Mouse (Mus musculus): ENCODE data around the gene Rora. TPM values are rescaled to one million over a fixed set of nuclear protein-coding genes. Genes with fewer than 3 reads are reported as not detected.

Gene Rora
- polyA plus RNA-seq, 1 experiment from 2014 or later, result 6.0 TPM

DNA sequence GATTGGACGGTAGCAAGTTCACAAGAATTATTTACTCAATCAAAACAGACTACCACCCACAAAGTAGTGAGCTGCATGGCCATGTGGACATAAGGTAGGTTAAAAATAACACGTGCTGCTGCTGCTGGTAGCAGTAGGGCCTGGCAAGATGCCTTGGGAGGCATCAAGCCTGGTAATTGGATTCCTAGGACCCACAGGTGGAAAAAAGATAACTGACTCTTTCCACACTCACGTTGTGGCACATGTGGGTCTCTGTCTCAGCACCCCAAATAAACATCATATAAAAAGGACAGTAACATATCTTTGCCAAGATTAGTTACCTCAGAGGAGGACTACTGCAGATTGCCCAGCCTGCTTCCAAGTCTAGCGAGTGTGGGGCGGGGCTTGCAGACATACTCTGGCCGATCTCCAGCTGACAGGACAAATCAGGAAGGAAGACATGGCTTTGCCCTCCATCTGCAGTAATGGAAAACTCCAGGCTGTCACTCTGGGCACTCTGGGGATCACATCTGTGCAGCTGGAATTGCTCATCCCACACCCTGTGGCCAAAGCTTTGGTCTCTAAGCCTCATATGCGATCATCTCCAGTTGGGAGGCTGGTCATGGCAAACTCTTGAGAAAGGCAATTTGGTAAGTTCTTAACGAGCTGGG, 71.2 kb downstream of the Rora start:
- WGBS, result 92% methylated on average over 8 of the region's 8 CpGs
- ATAC-seq (replicated peaks; ENCODE audit: low FRiP score) (no peak), DNase-seq (ENCODE audit: low spot score) (no peak)
- no peak overlapping the region for H3K4me2 ChIP-seq (ENCODE audit: low read depth, low read length, severe bottlenecking)
- H3K9ac ChIP-seq (ENCODE audit: low read length), result no peak overlapping the region
- H3K27me3 ChIP-seq (ENCODE audit: control insufficient read depth, insufficient read depth, low read length), result no peaks in the 10 kb centered on the region
- no peaks in the 10 kb centered on the region for H3K4me1 ChIP-seq (replicated peaks; ENCODE audit: control insufficient read depth, insufficient read depth, low read length)
- H3K36me3 ChIP-seq (ENCODE audit: control insufficient read depth, insufficient read depth, low read length), result no peaks in the 10 kb centered on the region
- H3K27ac ChIP-seq (ENCODE audit: low read depth, low read length), result no peak overlapping the region
- no peak overlapping the region for H3K4me3 ChIP-seq (ENCODE audit: low read depth, low read length)
- no peaks in the 10 kb centered on the region for H3K9me3 ChIP-seq (ENCODE audit: control insufficient read depth, low read length)

DNA sequence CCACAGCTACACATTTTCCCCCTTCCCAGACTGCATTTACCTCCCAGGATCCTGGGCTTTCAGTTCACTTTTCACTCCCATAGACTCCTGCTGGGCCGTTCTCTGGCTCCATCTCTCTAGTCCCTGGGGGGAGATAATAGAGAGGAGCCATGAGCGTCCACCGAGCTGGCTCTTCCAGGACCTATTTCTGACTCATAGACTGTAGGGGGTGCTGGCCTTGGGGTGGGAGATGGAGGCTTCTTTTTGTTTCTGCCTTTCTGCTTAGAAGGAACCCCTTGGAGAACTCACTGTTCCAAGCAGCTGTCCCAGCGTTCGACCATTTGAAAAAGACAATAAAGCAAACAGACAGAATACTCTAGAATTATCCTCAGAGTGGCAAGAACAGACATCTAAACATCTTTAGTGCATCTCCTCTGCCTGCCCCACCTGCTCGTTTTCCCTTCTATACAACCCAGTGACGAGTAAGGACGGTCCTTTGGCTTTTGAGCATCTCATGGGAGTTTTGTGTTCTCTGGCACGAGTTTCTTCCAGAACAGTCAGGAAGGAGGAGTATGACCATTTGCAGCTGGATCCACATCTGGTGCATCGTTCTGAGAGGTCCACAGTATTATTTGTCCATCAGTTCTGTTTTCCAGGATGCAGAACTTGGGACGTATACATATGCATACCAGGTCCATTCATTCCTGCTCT, 73.7 kb downstream of the Rora start:
- 83% methylated on average over 11 of the region's 11 CpGs for WGBS
- DNase-seq (ENCODE audit: low spot score), result no peak
- H3K4me1 ChIP-seq (replicated peaks; ENCODE audit: control insufficient read depth, insufficient read depth, low read length), result no peaks in the 10 kb centered on the region
- H3K9ac ChIP-seq (ENCODE audit: low read length), result no peak overlapping the region
- H3K27ac ChIP-seq (ENCODE audit: low read depth, low read length), result no peak overlapping the region
- no peak for ATAC-seq (replicated peaks; ENCODE audit: low FRiP score)
- no peaks in the 10 kb centered on the region for H3K27me3 ChIP-seq (ENCODE audit: control insufficient read depth, insufficient read depth, low read length)
- H3K4me3 ChIP-seq (ENCODE audit: low read depth, low read length), result no peak overlapping the region
- H3K9me3 ChIP-seq (ENCODE audit: control insufficient read depth, low read length), result peaks cover 3% of the 10 kb centered on the region; the same call in 1 of the 2 replicates
- H3K36me3 ChIP-seq (ENCODE audit: control insufficient read depth, insufficient read depth, low read length), result no peaks in the 10 kb centered on the region
- no peak overlapping the region for H3K4me2 ChIP-seq (ENCODE audit: low read depth, low read length, severe bottlenecking)

DNA sequence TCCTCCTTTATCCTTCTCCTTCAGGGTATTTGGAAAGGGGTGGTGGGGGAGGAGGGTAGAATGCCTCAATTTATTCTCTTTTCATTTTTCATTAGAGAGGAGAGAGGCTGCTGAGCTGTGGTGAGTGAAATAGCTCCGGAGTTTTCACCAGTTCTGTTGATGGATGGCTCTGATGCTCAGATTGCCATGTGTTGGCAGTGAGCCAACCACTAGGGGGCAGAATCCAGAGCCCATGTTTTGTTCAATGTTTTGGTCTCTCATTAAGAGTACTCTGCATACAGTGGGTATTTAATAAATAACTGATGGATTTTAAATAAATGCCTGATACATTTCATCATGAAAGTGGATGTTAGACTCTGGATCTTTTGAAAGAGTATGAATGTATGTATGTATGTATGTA, 77.9 kb downstream of the Rora start:
- H3K27ac ChIP-seq (ENCODE audit: low read depth, low read length), result no peak overlapping the region
- WGBS, result 89% methylated on average over 1 of the region's 1 CpGs
- no peaks in the 10 kb centered on the region for H3K36me3 ChIP-seq (ENCODE audit: control insufficient read depth, insufficient read depth, low read length)
- ATAC-seq (replicated peaks; ENCODE audit: low FRiP score), result no peak
- no peak overlapping the region for H3K9ac ChIP-seq (ENCODE audit: low read length)
- no peak overlapping the region for H3K4me3 ChIP-seq (ENCODE audit: low read depth, low read length)
- no peak overlapping the region for H3K4me2 ChIP-seq (ENCODE audit: low read depth, low read length, severe bottlenecking)
- no peaks in the 10 kb centered on the region for H3K4me1 ChIP-seq (replicated peaks; ENCODE audit: control insufficient read depth, insufficient read depth, low read length)
- H3K9me3 ChIP-seq (ENCODE audit: control insufficient read depth, low read length), result peaks cover 5% of the 10 kb centered on the region; the same call in 1 of the 2 replicates
- H3K27me3 ChIP-seq (ENCODE audit: control insufficient read depth, insufficient read depth, low read length), result no peaks in the 10 kb centered on the region
- DNase-seq (ENCODE audit: low spot score), result no peak

- ATAC-seq (replicated peaks; ENCODE audit: low FRiP score), result no peak
- Histone ChIP-seq H3K36me3 (ENCODE audit: control insufficient read depth, insufficient read depth, low read length) (no peaks in the 10 kb centered on the region), H3K27me3 (ENCODE audit: control insufficient read depth, insufficient read depth, low read length) (no peaks in the 10 kb centered on the region), H3K9me3 (ENCODE audit: control insufficient read depth, low read length) (peaks cover 5% of the 10 kb centered on the region; the same call in 1 of the 2 replicates), H3K4me1 (replicated peaks; ENCODE audit: control insufficient read depth, insufficient read depth, low read length) (no peaks in the 10 kb centered on the region), H3K9ac (ENCODE audit: low read length) (no peak overlapping the region), H3K4me2 (ENCODE audit: low read depth, low read length, severe bottlenecking) (no peak overlapping the region), H3K4me3 (ENCODE audit: low read depth, low read length) (no peak overlapping the region), H3K27ac (ENCODE audit: low read depth, low read length) (no peak overlapping the region)
- DNase-seq (ENCODE audit: low spot score), result no peak
- WGBS, result 90% methylated on average over 4 of the region's 4 CpGs
These were observed 79.3 kb downstream of the Rora start for GRCm38 (mm10) chr9:68732929-68733328.

DNA sequence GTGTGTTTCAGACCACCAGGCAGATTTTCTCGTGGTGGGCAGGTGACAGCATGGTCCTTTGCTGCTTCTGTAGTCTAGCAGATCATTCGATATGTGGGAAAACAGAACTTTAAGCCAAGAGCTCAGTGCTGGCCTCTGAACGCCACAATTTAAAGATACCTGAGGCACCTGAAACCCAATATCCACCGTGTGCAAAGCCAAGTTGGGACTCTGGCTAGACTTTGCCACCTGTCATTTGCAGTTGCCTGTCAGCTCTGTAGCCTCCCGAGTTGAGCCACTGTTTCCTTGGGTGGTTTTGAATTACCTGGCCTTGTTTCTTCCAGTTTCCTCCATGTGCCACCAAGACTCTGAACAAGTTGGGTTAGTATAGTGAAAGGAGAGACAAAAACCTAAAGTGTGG, 82.3 kb downstream of the Rora start:
- H3K9me3 ChIP-seq (ENCODE audit: control insufficient read depth, low read length), result peaks cover 5% of the 10 kb centered on the region; the same call in 1 of the 2 replicates
- no peaks in the 10 kb centered on the region for H3K4me1 ChIP-seq (replicated peaks; ENCODE audit: control insufficient read depth, insufficient read depth, low read length)
- H3K4me3 ChIP-seq (ENCODE audit: low read depth, low read length), result no peak overlapping the region
- WGBS, result 85% methylated on average over 5 of the region's 5 CpGs
- DNase-seq (ENCODE audit: low spot score) (no peak), ATAC-seq (replicated peaks; ENCODE audit: low FRiP score) (no peak)
- H3K27me3 ChIP-seq (ENCODE audit: control insufficient read depth, insufficient read depth, low read length), result no peaks in the 10 kb centered on the region
- H3K36me3 ChIP-seq (ENCODE audit: control insufficient read depth, insufficient read depth, low read length), result no peaks in the 10 kb centered on the region
- H3K27ac ChIP-seq (ENCODE audit: low read depth, low read length), result no peak overlapping the region
- H3K9ac ChIP-seq (ENCODE audit: low read length), result no peak overlapping the region
- no peak overlapping the region for H3K4me2 ChIP-seq (ENCODE audit: low read depth, low read length, severe bottlenecking)

DNA sequence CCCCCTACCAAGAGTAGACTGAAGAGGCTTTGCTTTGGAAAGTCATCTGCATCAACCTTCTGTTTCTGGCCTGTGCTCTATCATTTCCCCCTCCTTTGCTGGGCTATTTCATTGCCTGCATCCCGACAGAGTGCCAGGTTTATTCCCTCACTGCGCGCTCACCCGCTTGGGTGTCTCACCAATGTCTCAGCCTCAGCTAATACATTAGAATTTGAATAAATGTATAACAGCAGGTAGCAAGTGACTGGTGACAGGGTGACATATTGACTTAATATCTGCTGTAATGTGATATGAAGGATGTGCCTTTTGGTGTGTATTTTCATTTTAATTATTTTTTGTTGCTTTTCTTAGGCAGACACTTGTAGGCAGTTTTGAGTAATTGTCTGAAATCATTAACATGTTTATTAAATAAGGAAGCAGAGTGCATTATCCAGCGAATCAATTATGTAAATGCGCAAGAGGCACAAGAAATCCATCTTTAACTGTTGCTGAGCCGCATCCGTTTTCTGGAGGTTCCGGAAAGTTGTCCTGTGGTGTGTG, 83.7 kb downstream of the Rora start:
- Histone ChIP-seq H3K9ac (ENCODE audit: low read length) (no peak overlapping the region), H3K4me2 (ENCODE audit: low read depth, low read length, severe bottlenecking) (no peak overlapping the region), H3K36me3 (ENCODE audit: control insufficient read depth, insufficient read depth, low read length) (no peaks in the 10 kb centered on the region), H3K9me3 (ENCODE audit: control insufficient read depth, low read length) (peaks cover 2% of the 10 kb centered on the region; the same call in 1 of the 2 replicates), H3K4me1 (replicated peaks; ENCODE audit: control insufficient read depth, insufficient read depth, low read length) (no peaks in the 10 kb centered on the region), H3K4me3 (ENCODE audit: low read depth, low read length) (no peak overlapping the region), H3K27ac (ENCODE audit: low read depth, low read length) (no peak overlapping the region), H3K27me3 (ENCODE audit: control insufficient read depth, insufficient read depth, low read length) (no peaks in the 10 kb centered on the region)
- 95% methylated on average over 9 of the region's 9 CpGs for WGBS
- ATAC-seq (replicated peaks; ENCODE audit: low FRiP score) (no peak), DNase-seq (ENCODE audit: low spot score) (no peak)

- WGBS, result 90% methylated on average over 11 of the region's 11 CpGs
- Histone ChIP-seq H3K36me3 (ENCODE audit: control insufficient read depth, insufficient read depth, low read length) (no peaks in the 10 kb centered on the region), H3K9me3 (ENCODE audit: control insufficient read depth, low read length) (no peaks in the 10 kb centered on the region), H3K27ac (ENCODE audit: low read depth, low read length) (no peak overlapping the region), H3K4me1 (replicated peaks; ENCODE audit: control insufficient read depth, insufficient read depth, low read length) (no peaks in the 10 kb centered on the region), H3K9ac (ENCODE audit: low read length) (no peak overlapping the region), H3K27me3 (ENCODE audit: control insufficient read depth, insufficient read depth, low read length) (no peaks in the 10 kb centered on the region), H3K4me3 (ENCODE audit: low read depth, low read length) (no peak overlapping the region), H3K4me2 (ENCODE audit: low read depth, low read length, severe bottlenecking) (no peak overlapping the region)
- DNase-seq (ENCODE audit: low spot score) (no peak), ATAC-seq (replicated peaks; ENCODE audit: low FRiP score) (no peak)
These were observed 92.5 kb downstream of the Rora start for GRCm38 (mm10) chr9:68745931-68746646.

DNA sequence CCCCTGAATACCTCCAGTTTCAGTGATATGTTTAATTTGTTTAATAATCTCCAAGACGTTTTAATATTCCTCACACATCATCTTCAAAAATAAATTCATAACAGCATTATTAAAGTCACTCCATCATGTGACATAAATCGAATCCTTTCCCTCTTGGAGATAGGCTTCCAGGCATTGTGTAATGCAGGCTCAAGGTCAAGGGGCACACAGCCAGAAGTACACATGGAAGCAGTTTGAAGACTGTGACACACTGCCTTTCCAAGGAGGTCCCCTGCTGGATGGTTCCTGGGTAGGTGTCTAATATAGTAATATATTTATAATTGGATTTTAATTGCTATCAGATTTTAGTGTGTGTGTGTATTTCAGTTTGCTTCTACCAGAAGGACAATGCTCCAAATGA, 103.4 kb downstream of the Rora start:
- H3K4me1 ChIP-seq (replicated peaks; ENCODE audit: control insufficient read depth, insufficient read depth, low read length), result no peaks in the 10 kb centered on the region; the same call in 1 of the 2 replicates
- no peaks in the 10 kb centered on the region for H3K27me3 ChIP-seq (ENCODE audit: control insufficient read depth, insufficient read depth, low read length)
- no peak overlapping the region for H3K27ac ChIP-seq (ENCODE audit: low read depth, low read length)
- no peak overlapping the region for H3K4me2 ChIP-seq (ENCODE audit: low read depth, low read length, severe bottlenecking)
- H3K9ac ChIP-seq (ENCODE audit: low read length), result no peak overlapping the region
- ATAC-seq (replicated peaks; ENCODE audit: low FRiP score) (no peak), DNase-seq (ENCODE audit: low spot score) (no peak)
- no peaks in the 10 kb centered on the region for H3K36me3 ChIP-seq (ENCODE audit: control insufficient read depth, insufficient read depth, low read length)
- WGBS, result 65% methylated on average over 2 of the region's 2 CpGs
- no peak overlapping the region for H3K4me3 ChIP-seq (ENCODE audit: low read depth, low read length)
- H3K9me3 ChIP-seq (ENCODE audit: control insufficient read depth, low read length), result no peaks in the 10 kb centered on the region

Measured in forebrain, embryonic 11.5 days (tissue).